Mouse (Mus musculus) adrenal gland, postnatal 14 days (tissue): ENCODE measurements around the gene Zic5. TPM values are rescaled to one million over a fixed set of nuclear protein-coding genes. Genes with fewer than 3 reads are reported as not detected.
"Not testable (repeated sequence)": the region's sequence is repeated elsewhere in the genome, so short reads cannot be mapped to it uniquely, and the experiment has no call there.

ENCODE experiments used
- DNase-seq: peaks from one replicate; pipeline ENCODE4 v3.0.0; 2021; ENCODE audit warnings: mixed read lengths
- total RNA-seq: library from RNA; stranded (reverse); gene quantifications from 2 replicates; pipeline ENCODE4 v1.2.3, GENCODE M21; 2021

Zic5 gene
- total RNA-seq, 1 experiment from 2014 or later, result not detected

- peak; percentile 45 for DNase-seq
These were observed 1.6 kb downstream of the Zic5 start for GRCm38 (mm10) chr14:122463734-122464341.

GRCm38 (mm10) chr14:122463080-122463691 lies 2.3 kb downstream of the Zic5 start:
- no peak for DNase-seq

GRCm38 (mm10) chr14:122462689-122463079 lies 2.8 kb downstream of the Zic5 start:
- no peak for DNase-seq

- no peak for DNase-seq
These were observed 3.5 kb downstream of the Zic5 start for GRCm38 (mm10) chr14:122461966-122462365.

GRCm38 (mm10) chr14:122461500-122461899 lies 4.0 kb downstream of the Zic5 start:
- DNase-seq, result no peak

GRCm38 (mm10) chr14:122460226-122460625 lies 5.3 kb downstream of the Zic5 start:
- DNase-seq, result no peak

GRCm38 (mm10) chr14:122459776-122460175 lies 5.7 kb downstream of the Zic5 start:
- DNase-seq, result no peak

- DNase-seq, result not testable (repeated sequence)
These were observed 6.1 kb downstream of the Zic5 start for GRCm38 (mm10) chr14:122459332-122459731.

- no peak for DNase-seq
These were observed 9.9 kb downstream of the Zic5 start for GRCm38 (mm10) chr14:122455562-122455958.

- DNase-seq, result no peak
These were observed 10.4 kb downstream of the Zic5 start for GRCm38 (mm10) chr14:122454901-122455561.

- no peak for DNase-seq
These were observed 11.3 kb downstream of the Zic5 start for GRCm38 (mm10) chr14:122453996-122454738.

GRCm38 (mm10) chr14:122453388-122453995 lies 12.0 kb downstream of the Zic5 start:
- DNase-seq, result no peak

GRCm38 (mm10) chr14:122452701-122453387 lies 12.6 kb downstream of the Zic5 start:
- no peak for DNase-seq

GRCm38 (mm10) chr14:122451551-122452145 lies 13.8 kb downstream of the Zic5 start:
- no peak for DNase-seq

- DNase-seq, result peak; percentile 45
These were observed 14.7 kb downstream of the Zic5 start, which contains the start of gene Gm5089 for GRCm38 (mm10) chr14:122450496-122451382. Gene Gm5089 (minus strand): TSS chr14:122451115.

- no peak for DNase-seq
These were observed 15.6 kb downstream of the Zic5 start for GRCm38 (mm10) chr14:122449601-122450495.

- DNase-seq, result no peak
These were observed 28.6 kb downstream of the Zic5 start for GRCm38 (mm10) chr14:122436850-122437249.

- no peak for DNase-seq
These were observed 31.4 kb downstream of the Zic5 start for GRCm38 (mm10) chr14:122434039-122434438.

GRCm38 (mm10) chr14:122432558-122432957 lies 32.9 kb downstream of the Zic5 start:
- no peak for DNase-seq
